In genomic region chr6:39362684-39363083, GRCm38 (mm10) we compare ENCODE assay signal across 26 mouse cellular contexts. TPM values are rescaled to one million over a fixed set of nuclear protein-coding genes. Genes with fewer than 3 reads are reported as not detected.
"Had no signal": no experiment of that assay in that cellular context is flagged by ENCODE, and none has a peak within 500 bp of the region (broad histone marks: within the 10 kb centered on the region; RNA-seq: fewer than 3 reads in every experiment).

No protein-coding gene starts in this region.

- H3K27ac ChIP-seq: intestine, embryonic 15.5 days; kidney, postnatal 0 days; limb, embryonic 15.5 days; liver, embryonic 14.5 days; midbrain, embryonic 12.5 days; midbrain, embryonic 15.5 days; stomach, postnatal 0 days had no signal

- H3K4me1 ChIP-seq: intestine, embryonic 15.5 days; limb, embryonic 15.5 days; midbrain, embryonic 12.5 days; midbrain, embryonic 15.5 days had no signal

- H3K4me2 ChIP-seq: intestine, embryonic 15.5 days; limb, embryonic 15.5 days; liver, embryonic 11.5 days; lung, embryonic 14.5 days; midbrain, embryonic 12.5 days; midbrain, embryonic 15.5 days had no signal

- ATAC-seq: intestine, embryonic 15.5 days; liver, postnatal 0 days; lung, postnatal 0 days; midbrain, embryonic 15.5 days had no signal

- H3K27me3 ChIP-seq: intestine, embryonic 15.5 days; limb, embryonic 15.5 days; midbrain, embryonic 12.5 days; midbrain, embryonic 15.5 days had no signal

- DNase-seq: kidney, adult 11 months; kidney, adult 9 months; kidney, postnatal 25 days; layer of hippocampus, postnatal 36 days; left cerebral cortex, postnatal 4 days; liver, postnatal 0 days; lung, embryonic 14.5 days; right cerebral cortex, adult 18-20 months; right cerebral cortex, postnatal 14 days; right cerebral cortex, postnatal 4 days; thymus, adult 2 months; thymus, postnatal 14 days; thymus, postnatal 4 days had no signal

- H3K4me3 ChIP-seq: intestine, embryonic 15.5 days; limb, embryonic 15.5 days; midbrain, embryonic 12.5 days; midbrain, embryonic 15.5 days had no signal

- H3K9me3 ChIP-seq: intestine, embryonic 15.5 days; limb, embryonic 15.5 days; midbrain, embryonic 12.5 days; midbrain, embryonic 15.5 days had no signal

- H3K9ac ChIP-seq: intestine, embryonic 15.5 days; limb, embryonic 15.5 days; liver, embryonic 14.5 days; liver, postnatal 0 days; lung, embryonic 14.5 days; midbrain, embryonic 12.5 days; midbrain, embryonic 15.5 days had no signal

RNA-seq across cellular contexts. Expression of gene Rab19, which starts 18.3 kb away (rescaled TPM):
- total RNA-seq: layer of hippocampus, adult 8-10 months; layer of hippocampus, postnatal 10 days; layer of hippocampus, postnatal 36 days; left cerebral cortex, postnatal 14 days; left cerebral cortex, postnatal 4 days had no signal
- polyA plus RNA-seq: neural tube, embryonic 14.5 days had no signal
